Mouse (Mus musculus) embryonic facial prominence, embryonic 15.5 days (tissue): Measurements from ENCODE around the gene Irf2bpl. TPM values are rescaled to one million over a fixed set of nuclear protein-coding genes. Genes with fewer than 3 reads are reported as not detected.

Experiments used
- ATAC-seq: fragments of 200-750 bp; cut with Nextera tagmentation; 2 replicates; pipeline ENCODE4 v1.8.0; 2017; ENCODE audit warnings: low read depth, moderate TSS enrichment; ENCODE audit not compliant: insufficient number of reproducible peaks, low FRiP score, low TSS enrichment
- H3K27ac ChIP-seq: fragments of 300-500 bp; sonication (generic); replicated peaks from 2 replicates; pipeline ENCODE4 v1.5.1; 2015; ENCODE audit warnings: mild to moderate bottlenecking, inconsistent platforms
- H3K27me3 ChIP-seq: fragments of 300-500 bp; sonication (generic); 2 replicates; pipeline ENCODE4 v1.6.1; 2015; ENCODE audit warnings: inconsistent platforms
- H3K36me3 ChIP-seq: fragments of 300-500 bp; sonication (generic); 2 replicates; pipeline ENCODE4 v1.6.1; 2015; ENCODE audit warnings: mild to moderate bottlenecking, inconsistent platforms
- H3K4me1 ChIP-seq: fragments of 300-500 bp; sonication (generic); 2 replicates; pipeline ENCODE4 v1.6.1; 2015; ENCODE audit warnings: inconsistent platforms
- H3K4me2 ChIP-seq: fragments of 300-500 bp; sonication (generic); replicated peaks from 2 replicates; pipeline ENCODE4 v1.6.1; 2015; ENCODE audit warnings: mild to moderate bottlenecking, inconsistent platforms
- H3K4me3 ChIP-seq: fragments of 300-500 bp; sonication (generic); replicated peaks from 2 replicates; pipeline ENCODE4 v1.5.1; 2015; ENCODE audit warnings: mild to moderate bottlenecking, inconsistent platforms
- H3K9ac ChIP-seq: fragments of 300-500 bp; sonication (generic); 2 replicates; pipeline ENCODE4 v1.6.1; 2015; ENCODE audit warnings: inconsistent platforms
- H3K9me3 ChIP-seq: fragments of 300-500 bp; sonication (generic); replicated peaks from 2 replicates; pipeline ENCODE4 v1.6.1; 2016; ENCODE audit warnings: inconsistent platforms
- WGBS: fragments of 180-500 bp; shearing (Covaris S2); methylation state at CpG from one replicate; pipeline ENCODE4 v1.1.7; 2015; 5-methylcytosine and 5-hydroxymethylcytosine counted together
- polyA plus RNA-seq: library from polyadenylated mRNA; unstranded; fragments of >200 nt; fragmentation: Nextera tagmentation; extraction: Ambion mirVana; gene quantifications from 2 replicates; pipeline ENCODE4 v1.2.1, GENCODE M21; 2015

Irf2bpl gene
- polyA plus RNA-seq, 1 experiment from 2014 or later, result 50.6 TPM

GRCm38 (mm10) chr12:86883019-86883279 lies 1.6 kb downstream of the Irf2bpl start:
- Histone ChIP-seq H3K27me3 (no peaks in the 10 kb centered on the region), H3K27ac (peak overlapping the region; percentile 100), H3K4me3 (peak overlapping the region; percentile 64), H3K9ac (peak overlapping the region; percentile 79), H3K36me3 (no peaks in the 10 kb centered on the region), H3K9me3 (no peaks in the 10 kb centered on the region), H3K4me1 (peaks cover 65% of the 10 kb centered on the region), H3K4me2 (peak overlapping the region; percentile 86)
- WGBS, result under 1% methylated on average over 24 of the region's 24 CpGs
- ATAC-seq, result no peak

- Histone ChIP-seq H3K9ac (peak overlapping the region; percentile 79), H3K27me3 (no peaks in the 10 kb centered on the region), H3K36me3 (no peaks in the 10 kb centered on the region), H3K4me3 (peak overlapping the region; percentile 64), H3K27ac (peak overlapping the region; percentile 100), H3K4me1 (peaks cover 60% of the 10 kb centered on the region), H3K9me3 (no peaks in the 10 kb centered on the region), H3K4me2 (peak overlapping the region; percentile 86)
- 1% methylated on average over 53 of the region's 59 CpGs for WGBS
- ATAC-seq, result no peak
Measured at GRCm38 (mm10) chr12:86882279-86883018, 2.1 kb downstream of the Irf2bpl start.

DNA sequence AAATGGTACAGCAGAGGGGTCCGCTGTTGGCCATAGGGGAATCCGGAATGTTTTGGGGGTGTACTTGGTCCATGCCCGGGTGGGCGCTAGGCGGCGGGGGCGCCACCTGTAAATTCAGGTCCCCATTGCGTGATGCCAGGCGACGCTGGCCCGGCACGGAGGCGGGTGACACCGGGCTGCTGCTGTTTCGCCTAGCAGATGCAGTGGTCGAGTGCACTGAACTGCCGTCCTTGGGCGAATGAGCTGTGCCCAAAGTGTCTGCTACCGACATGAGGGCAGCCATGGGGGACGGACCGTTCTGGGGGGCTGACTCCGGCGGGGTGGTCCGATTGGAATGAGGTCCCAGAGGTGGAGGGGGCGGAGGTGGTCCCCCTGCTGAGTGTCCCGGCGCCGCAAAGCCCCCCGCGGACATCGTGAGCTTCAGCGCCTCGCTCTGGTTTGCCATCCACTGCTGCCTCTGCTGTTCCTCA lies 2.8 kb downstream of the Irf2bpl start:
- Histone ChIP-seq H3K27ac (peak overlapping the region; percentile 100), H3K36me3 (no peaks in the 10 kb centered on the region), H3K9ac (peak overlapping the region; percentile 79), H3K9me3 (no peaks in the 10 kb centered on the region), H3K4me3 (peak overlapping the region; percentile 64), H3K4me2 (peak overlapping the region; percentile 86), H3K4me1 (peaks cover 54% of the 10 kb centered on the region), H3K27me3 (no peaks in the 10 kb centered on the region)
- no peak for ATAC-seq
- WGBS, result 8% methylated on average over 33 of the region's 33 CpGs

DNA sequence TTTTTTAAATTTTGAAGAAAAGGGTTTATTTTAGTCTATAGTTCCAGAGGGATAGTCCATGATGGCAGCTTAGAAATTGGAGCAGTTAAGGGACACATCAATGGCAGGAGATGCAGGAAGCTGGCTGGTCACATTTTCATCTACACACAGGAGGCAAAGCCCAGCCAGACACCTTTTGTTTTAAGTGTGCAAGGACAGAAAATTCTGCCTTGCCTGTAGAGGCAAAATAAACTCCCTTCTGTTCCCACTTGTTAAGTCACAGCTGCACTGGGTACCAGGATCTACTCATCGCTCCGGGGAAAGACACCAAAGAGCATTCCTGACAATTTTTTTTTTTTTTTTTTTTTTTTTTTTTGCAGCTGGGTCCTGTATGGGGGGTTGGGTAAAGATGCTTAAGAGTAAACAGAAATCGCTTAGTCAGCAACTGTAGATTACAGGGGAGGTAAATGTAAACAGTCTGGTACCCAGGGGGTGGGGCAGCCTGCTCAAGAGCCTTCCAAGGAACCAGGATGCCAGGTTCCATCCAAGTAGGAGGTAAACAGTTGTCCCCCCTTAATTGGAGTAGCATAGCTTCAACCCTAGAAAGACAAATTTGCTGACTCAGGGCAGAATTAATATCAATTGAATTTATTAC lies 4.4 kb downstream of the Irf2bpl start:
- WGBS, result 50% methylated on average over 3 of the region's 3 CpGs
- Histone ChIP-seq H3K9ac (no peak overlapping the region), H3K27me3 (no peaks in the 10 kb centered on the region), H3K4me2 (0 out of 2 replicates have a peak overlapping the region, but pooled peaks have one; percentile 8), H3K27ac (no peak overlapping the region), H3K9me3 (no peaks in the 10 kb centered on the region), H3K4me1 (peaks cover 40% of the 10 kb centered on the region), H3K4me3 (no peak overlapping the region), H3K36me3 (no peaks in the 10 kb centered on the region)
- ATAC-seq, result no peak

GRCm38 (mm10) chr12:86879446-86880085 lies 5.0 kb downstream of the Irf2bpl start:
- no peak overlapping the region for H3K4me2 ChIP-seq
- no peaks in the 10 kb centered on the region for H3K9me3 ChIP-seq
- H3K27me3 ChIP-seq, result no peaks in the 10 kb centered on the region
- peak overlapping the region; percentile 17; the same call in 1 of the 2 replicates for H3K27ac ChIP-seq
- no peaks in the 10 kb centered on the region for H3K36me3 ChIP-seq
- WGBS, result 58% methylated on average over 6 of the region's 6 CpGs
- no peak overlapping the region for H3K9ac ChIP-seq
- H3K4me1 ChIP-seq, result peaks cover 37% of the 10 kb centered on the region
- H3K4me3 ChIP-seq, result no peak overlapping the region
- ATAC-seq, result no peak

DNA sequence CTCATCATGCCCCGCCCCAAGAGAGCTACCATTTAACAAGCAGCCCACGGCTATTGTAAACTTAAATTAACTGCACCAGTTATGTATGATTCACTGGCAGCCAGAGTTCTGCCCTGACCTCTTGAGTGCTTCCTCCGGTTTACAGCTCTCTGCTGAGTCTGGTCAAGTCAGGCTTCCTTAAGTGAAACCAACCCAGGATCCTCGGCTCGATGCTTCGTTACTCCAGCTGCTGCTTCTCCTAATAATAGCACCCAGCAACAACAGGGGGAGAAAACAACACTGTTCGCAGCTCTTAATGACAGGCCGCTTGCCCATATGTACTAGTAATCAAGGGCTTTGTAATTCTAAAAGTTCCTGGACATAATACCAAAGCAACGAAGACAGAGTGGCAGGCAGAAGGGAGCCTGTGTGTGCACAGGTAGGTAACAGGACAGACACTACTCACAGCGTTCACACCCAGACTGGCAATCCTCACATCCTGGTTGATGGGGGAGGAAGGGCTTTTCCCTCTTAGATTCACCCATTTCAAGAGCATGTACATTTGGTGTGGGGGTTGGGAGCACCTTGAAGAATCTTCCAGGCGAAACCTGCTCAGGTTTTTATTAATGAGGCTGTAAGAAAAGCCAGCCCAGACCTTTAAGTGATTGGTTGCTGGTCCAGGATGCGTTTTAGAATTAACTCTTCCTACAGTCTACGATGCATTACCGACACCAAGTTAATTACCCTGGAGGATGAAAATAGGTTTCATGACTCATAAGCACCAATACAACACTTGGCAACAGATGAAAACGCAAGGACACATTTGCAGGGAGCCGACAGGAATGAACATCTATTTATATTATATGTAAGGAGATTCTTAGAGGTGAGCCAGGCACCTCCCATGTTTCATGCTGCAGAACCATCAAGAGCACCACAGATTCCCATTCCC lies 5.9 kb downstream of the Irf2bpl start:
- no peaks in the 10 kb centered on the region for H3K9me3 ChIP-seq
- H3K27me3 ChIP-seq, result no peaks in the 10 kb centered on the region
- peaks cover 37% of the 10 kb centered on the region for H3K4me1 ChIP-seq
- ATAC-seq, result no peak
- 54% methylated on average over 16 of the region's 16 CpGs for WGBS
- H3K9ac ChIP-seq, result no peak overlapping the region
- peak overlapping the region; percentile 9 for H3K27ac ChIP-seq
- H3K4me2 ChIP-seq, result no peak overlapping the region; the same call in 1 of the 2 replicates
- H3K4me3 ChIP-seq, result no peak overlapping the region
- H3K36me3 ChIP-seq, result no peaks in the 10 kb centered on the region

DNA sequence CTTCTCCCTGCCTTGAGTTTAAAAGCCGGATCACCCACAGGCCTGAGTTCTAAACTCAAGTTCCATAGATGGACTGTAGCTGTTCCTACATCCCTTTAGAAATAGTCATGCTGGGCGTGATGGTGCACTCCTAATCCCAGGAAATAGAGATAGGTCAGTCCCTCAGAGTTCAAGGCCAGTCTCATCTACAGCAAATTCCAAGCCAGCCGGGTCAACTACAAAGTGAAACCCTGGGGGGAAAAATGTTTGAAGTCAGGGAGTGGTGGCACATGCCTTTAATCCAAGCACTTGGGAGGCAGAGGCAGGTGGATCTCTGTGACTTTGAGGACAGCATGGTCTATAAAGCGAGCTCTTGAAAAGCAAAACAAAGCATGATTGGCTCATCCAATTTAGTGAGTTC lies 7.6 kb downstream of the Irf2bpl start:
- WGBS, result 93% methylated on average over 4 of the region's 4 CpGs
- no peak for ATAC-seq
- no peak overlapping the region for H3K27ac ChIP-seq

GRCm38 (mm10) chr12:86876116-86876515 lies 8.5 kb downstream of the Irf2bpl start:
- ATAC-seq, result no peak
- Histone ChIP-seq H3K36me3 (no peaks in the 10 kb centered on the region), H3K4me3 (no peak overlapping the region), H3K4me2 (no peak overlapping the region), H3K9me3 (no peaks in the 10 kb centered on the region), H3K4me1 (peaks cover 39% of the 10 kb centered on the region), H3K27ac (no peak overlapping the region), H3K27me3 (no peaks in the 10 kb centered on the region), H3K9ac (no peak overlapping the region)
- 72% methylated on average over 5 of the region's 5 CpGs for WGBS

More for the DNA sequence above, 7.6 kb downstream of the Irf2bpl start:
- H3K36me3 ChIP-seq, result no peaks in the 10 kb centered on the region
- H3K4me3 ChIP-seq, result no peak overlapping the region
- H3K27me3 ChIP-seq, result no peaks in the 10 kb centered on the region
- H3K9ac ChIP-seq, result no peak overlapping the region
- H3K4me1 ChIP-seq, result peaks cover 37% of the 10 kb centered on the region
- no peaks in the 10 kb centered on the region for H3K9me3 ChIP-seq
- no peak overlapping the region for H3K4me2 ChIP-seq

DNA sequence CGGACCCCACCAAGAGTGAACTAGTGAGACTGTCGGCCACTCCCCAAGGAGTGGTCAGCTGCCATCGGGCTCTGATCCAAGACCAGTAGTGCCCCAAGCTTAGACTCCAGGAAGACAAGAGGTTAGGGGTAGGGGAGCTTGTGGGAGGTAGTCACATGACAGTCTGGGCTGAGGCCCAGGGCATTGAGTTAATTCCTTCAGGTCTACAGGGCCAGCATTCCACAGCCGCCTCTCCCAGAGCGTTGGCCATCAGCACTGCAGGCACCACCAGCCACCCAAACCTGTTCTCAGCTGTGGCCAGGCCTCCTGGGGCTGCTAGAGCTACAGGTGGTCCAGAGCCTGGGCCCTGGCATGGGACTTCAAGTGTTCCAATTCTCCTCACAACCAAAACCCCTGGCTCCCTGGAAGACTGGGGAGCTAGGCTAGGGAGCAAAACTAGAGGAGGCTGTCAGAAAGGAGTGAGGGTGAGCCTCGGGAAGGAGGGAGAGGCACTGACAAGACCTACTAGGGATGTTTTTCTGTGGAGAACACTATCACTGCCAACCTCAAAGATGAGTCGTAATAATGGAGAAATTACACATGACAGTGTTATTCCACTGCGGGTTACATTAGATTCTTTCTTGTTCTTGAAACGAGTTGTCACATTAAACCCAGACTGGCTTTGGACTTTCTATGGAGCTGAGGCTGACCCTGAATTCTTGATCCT lies 12.1 kb downstream of the Irf2bpl start:
- H3K9me3 ChIP-seq, result no peaks in the 10 kb centered on the region
- 0 out of 2 replicates have a peak, but pooled peaks have one; percentile 40 for ATAC-seq
- H3K9ac ChIP-seq, result no peak overlapping the region
- peaks cover 18% of the 10 kb centered on the region for H3K4me1 ChIP-seq
- H3K4me2 ChIP-seq, result no peak overlapping the region
- no peaks in the 10 kb centered on the region for H3K36me3 ChIP-seq
- no peaks in the 10 kb centered on the region for H3K27me3 ChIP-seq
- 56% methylated on average over 9 of the region's 9 CpGs for WGBS
- H3K4me3 ChIP-seq, result no peak overlapping the region
- peak overlapping the region; percentile 48; the same call in 1 of the 2 replicates for H3K27ac ChIP-seq

DNA sequence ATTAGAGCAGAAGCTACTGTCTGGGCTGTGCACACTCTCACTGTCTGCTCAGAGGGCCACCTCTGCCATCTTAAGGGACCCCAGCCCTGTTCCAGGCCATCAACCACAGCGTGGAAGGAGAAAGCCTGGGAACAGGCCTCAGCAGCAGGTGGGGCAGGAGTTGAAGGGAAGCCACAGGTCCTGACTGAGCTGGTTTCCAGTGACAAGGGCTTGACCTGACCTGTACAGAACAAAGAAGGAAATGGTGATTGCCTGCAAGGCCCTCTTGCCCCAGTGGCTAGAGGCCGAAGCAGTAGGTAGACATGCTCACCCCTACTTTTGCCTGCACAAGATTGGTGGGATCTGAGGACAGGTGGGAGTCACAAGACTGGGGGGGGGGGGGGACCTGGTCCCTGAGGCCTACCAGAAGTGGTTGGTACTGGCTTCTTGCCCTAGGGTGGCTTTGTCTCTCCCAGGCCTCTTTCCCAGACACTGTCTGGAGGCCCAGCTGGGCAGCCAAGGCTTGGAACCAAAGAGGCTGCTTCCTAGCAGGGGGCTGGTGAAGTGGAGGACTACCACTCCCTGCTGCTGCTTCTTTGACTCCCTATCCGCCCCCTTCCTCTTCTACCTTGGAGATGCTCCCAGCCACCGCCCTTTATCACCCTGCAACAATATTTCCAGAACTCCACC lies 12.8 kb downstream of the Irf2bpl start:
- Histone ChIP-seq H3K9me3 (no peaks in the 10 kb centered on the region), H3K27me3 (no peaks in the 10 kb centered on the region), H3K27ac (no peak overlapping the region; the same call in 1 of the 2 replicates), H3K4me3 (no peak overlapping the region), H3K4me1 (peaks cover 22% of the 10 kb centered on the region), H3K36me3 (no peaks in the 10 kb centered on the region), H3K4me2 (no peak overlapping the region), H3K9ac (no peak overlapping the region)
- WGBS, result 83% methylated on average over 4 of the region's 4 CpGs
- peak; percentile 25; the same call in 1 of the 2 replicates for ATAC-seq
